Mouse (Mus musculus): Measurements from ENCODE around the gene Tmem239. TPM values are rescaled to one million over a fixed set of nuclear protein-coding genes. Genes with fewer than 3 reads are reported as not detected.

Gene Tmem239
- polyA plus RNA-seq, 1 experiment from 2014 or later = not detected

Other genes with a start within 250 kb of the Tmem239 start
- 898 and 946 TPM in 2 replicates for gene Snrpb, start 227.1 kb upstream of the Tmem239 start, polyA plus RNA-seq (2016; fragmentation: Nextera tagmentation; extraction: Ambion mirVana)
- gene Tmc2, start 211.3 kb upstream of the Tmem239 start, polyA plus RNA-seq (2016; fragmentation: Nextera tagmentation; extraction: Ambion mirVana) = not detected in 2 replicates
- 471 and 485 TPM in 2 replicates for gene Nop56, start 132.0 kb upstream of the Tmem239 start, polyA plus RNA-seq (2016; fragmentation: Nextera tagmentation; extraction: Ambion mirVana)
- 126 TPM in 2 replicates for gene Idh3b, start 121.9 kb upstream of the Tmem239 start, polyA plus RNA-seq (2016; fragmentation: Nextera tagmentation; extraction: Ambion mirVana)
- gene Ebf4, start 111.3 kb upstream of the Tmem239 start, polyA plus RNA-seq (2016; fragmentation: Nextera tagmentation; extraction: Ambion mirVana) = 0.80 and 0.82 TPM in 2 replicates
- 63.6 and 69.7 TPM in 2 replicates for gene Cpxm1, start 8.9 kb upstream of the Tmem239 start, polyA plus RNA-seq (2016; fragmentation: Nextera tagmentation; extraction: Ambion mirVana)
- gene Gm28372, start 1.2 kb upstream of the Tmem239 start, polyA plus RNA-seq (2016; fragmentation: Nextera tagmentation; extraction: Ambion mirVana) = 0.08 TPM in 1 of 2 replicates, not detected in the other
- not detected in 2 replicates for gene 1700020A23Rik, start 1.2 kb upstream of the Tmem239 start, polyA plus RNA-seq (2016; fragmentation: Nextera tagmentation; extraction: Ambion mirVana)
- 112 and 122 TPM in 2 replicates for gene Vps16, start 17.9 kb downstream of the Tmem239 start, polyA plus RNA-seq (2016; fragmentation: Nextera tagmentation; extraction: Ambion mirVana)
- 13.9 and 14.0 TPM in 2 replicates for gene Pced1a, start 18.2 kb downstream of the Tmem239 start, polyA plus RNA-seq (2016; fragmentation: Nextera tagmentation; extraction: Ambion mirVana)
- 81.1 and 82.7 TPM in 2 replicates for gene Ptpra, start 43.8 kb downstream of the Tmem239 start, polyA plus RNA-seq (2016; fragmentation: Nextera tagmentation; extraction: Ambion mirVana)
- 83.7 and 86.4 TPM in 2 replicates for gene Mrps26, start 157.3 kb downstream of the Tmem239 start, polyA plus RNA-seq (2016; fragmentation: Nextera tagmentation; extraction: Ambion mirVana)
- gene Oxt, start 169.7 kb downstream of the Tmem239 start, polyA plus RNA-seq (2016; fragmentation: Nextera tagmentation; extraction: Ambion mirVana) = not detected in 2 replicates
- not detected in 2 replicates for gene Avp, start 176.1 kb downstream of the Tmem239 start, polyA plus RNA-seq (2016; fragmentation: Nextera tagmentation; extraction: Ambion mirVana)
- gene Fastkd5, start 223.5 kb downstream of the Tmem239 start, polyA plus RNA-seq (2016; fragmentation: Nextera tagmentation; extraction: Ambion mirVana) = 23.3 and 25.5 TPM in 2 replicates
- gene Ubox5, start 223.6 kb downstream of the Tmem239 start, polyA plus RNA-seq (2016; fragmentation: Nextera tagmentation; extraction: Ambion mirVana) = 21.3 and 21.6 TPM in 2 replicates
- gene Lzts3, start 236.3 kb downstream of the Tmem239 start, polyA plus RNA-seq (2016; fragmentation: Nextera tagmentation; extraction: Ambion mirVana) = 3.1 and 3.3 TPM in 2 replicates

Measured in embryonic facial prominence, embryonic 10.5 days (tissue).